Mouse (Mus musculus) lung, postnatal 14 days (tissue): Measurements from ENCODE around the gene Prrt3.
A peak's percentile ranks its signal among the peaks of the same experiment; 100 is the strongest.

Experiments used
- DNase-seq: peaks from one replicate; pipeline ENCODE4 v3.0.0; 2021

Gene Prrt3

GRCm38 (mm10) chr6:113487125-113487576 is 14.6 kb downstream of the Prrt3 start:
- DNase-seq: peak; percentile 32

- no peak for DNase-seq
These were observed 18.0 kb downstream of the Prrt3 start for GRCm38 (mm10) chr6:113483729-113484128.

GRCm38 (mm10) chr6:113483100-113483615 is 18.6 kb downstream of the Prrt3 start, which contains the start of gene Creld1:
Gene Creld1, plus strand, starts transcription at chr6:113483297.
- peak; percentile 93 for DNase-seq

GRCm38 (mm10) chr6:113482477-113483099 is 19.1 kb downstream of the Prrt3 start:
- peak; percentile 19 for DNase-seq

- DNase-seq: peak; percentile 28
These were observed 21.0 kb downstream of the Prrt3 start for GRCm38 (mm10) chr6:113480555-113481373.

- no peak for DNase-seq
These were observed 22.8 kb downstream of the Prrt3 start for GRCm38 (mm10) chr6:113478906-113479305.

GRCm38 (mm10) chr6:113477353-113477752 is 24.4 kb downstream of the Prrt3 start:
- DNase-seq: no peak

- DNase-seq: no peak
These were observed 28.0 kb downstream of the Prrt3 start for GRCm38 (mm10) chr6:113473715-113474114.

- no peak for DNase-seq
These were observed 28.5 kb downstream of the Prrt3 start for GRCm38 (mm10) chr6:113473246-113473645.

- no peak for DNase-seq
These were observed 29.7 kb downstream of the Prrt3 start for GRCm38 (mm10) chr6:113472061-113472460.

GRCm38 (mm10) chr6:113471297-113471936 is 30.3 kb downstream of the Prrt3 start, which contains the start of gene Il17rc:
Gene Il17rc, plus strand, starts transcription at chr6:113471427.
- DNase-seq: peak; percentile 72

GRCm38 (mm10) chr6:113469432-113469831 is 32.3 kb downstream of the Prrt3 start:
- DNase-seq: peak; percentile 83

GRCm38 (mm10) chr6:113469021-113469420 is 32.7 kb downstream of the Prrt3 start:
- DNase-seq: peak; percentile 79

GRCm38 (mm10) chr6:113468512-113468911 is 33.2 kb downstream of the Prrt3 start:
- no peak for DNase-seq

- no peak for DNase-seq
These were observed 36.1 kb downstream of the Prrt3 start for GRCm38 (mm10) chr6:113465602-113466001.

- DNase-seq: no peak
These were observed 37.7 kb downstream of the Prrt3 start for GRCm38 (mm10) chr6:113464040-113464439.

- DNase-seq: peak; percentile 63
These were observed 43.1 kb downstream of the Prrt3 start for GRCm38 (mm10) chr6:113458635-113459034.

GRCm38 (mm10) chr6:113457952-113458534 is 43.7 kb downstream of the Prrt3 start, which contains the start of gene Il17re:
Gene Il17re, plus strand, starts transcription at chr6:113458484.
- no peak for DNase-seq

- no peak for DNase-seq
These were observed 46.7 kb downstream of the Prrt3 start for GRCm38 (mm10) chr6:113455007-113455406.

GRCm38 (mm10) chr6:113451839-113452238 is 49.9 kb downstream of the Prrt3 start:
- DNase-seq: no peak

GRCm38 (mm10) chr6:113447639-113448038 is 54.1 kb downstream of the Prrt3 start:
- DNase-seq: no peak

- no peak for DNase-seq
These were observed 57.3 kb downstream of the Prrt3 start for GRCm38 (mm10) chr6:113444207-113444965.
